Mouse (Mus musculus) gastrocnemius, postnatal 4 days (tissue): ENCODE results near the gene Tunar. TPM values are rescaled to one million over a fixed set of nuclear protein-coding genes. Genes with fewer than 3 reads are reported as not detected.
A peak's percentile ranks its signal among the peaks of the same experiment; 100 is the strongest.

Experiments used
- DNase-seq, 2 experiments: peaks; one replicate each; pipeline ENCODE4 v3.0.0; 2021 to 2022; ENCODE audit warnings: low spot score in 2 of 2, mixed read lengths in 2 of 2
- long read RNA-seq, 2 experiments: library from polyadenylated mRNA; stranded (forward); transcript quantifications; one replicate each; pipeline ENCODE4 v2.0.0; 2021
- total RNA-seq, 2 experiments: library from RNA; stranded (reverse); gene quantifications; 2 replicates each; pipeline ENCODE4 v1.2.3; 2021

Tunar gene
- total RNA-seq = not detected
- long read RNA-seq, experiment 1 = 0 reads
- long read RNA-seq, experiment 2 = 0 reads

- DNase-seq = no peak
Measured at GRCm38 (mm10) chr12:105333570-105333969, at the start of gene Tunar. TSS of gene Tunar (plus strand) at chr12:105333870.

DNA sequence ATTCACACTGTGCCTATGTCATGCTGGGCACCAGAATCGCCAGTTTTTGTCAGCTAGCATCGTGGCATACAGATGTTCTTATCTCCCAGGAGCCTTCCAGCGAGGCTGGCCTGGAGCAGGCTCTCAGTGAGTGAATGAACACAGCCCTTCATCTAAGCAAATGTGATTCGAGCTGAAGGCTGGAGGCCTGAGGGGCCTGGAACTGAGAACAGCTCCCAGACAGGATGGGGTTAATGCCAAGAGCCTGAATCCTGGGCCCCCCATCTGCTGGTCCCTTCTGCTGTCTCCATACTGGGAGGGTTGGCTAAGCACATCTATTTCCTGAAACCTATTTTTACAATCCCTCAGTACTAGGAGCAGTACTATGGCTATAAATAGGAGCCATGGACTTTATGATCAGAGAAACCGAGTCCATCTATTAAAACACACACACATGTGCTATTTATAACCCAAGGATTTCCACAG is 21.1 kb upstream of the Tunar start:
- DNase-seq = no peak

DNA sequence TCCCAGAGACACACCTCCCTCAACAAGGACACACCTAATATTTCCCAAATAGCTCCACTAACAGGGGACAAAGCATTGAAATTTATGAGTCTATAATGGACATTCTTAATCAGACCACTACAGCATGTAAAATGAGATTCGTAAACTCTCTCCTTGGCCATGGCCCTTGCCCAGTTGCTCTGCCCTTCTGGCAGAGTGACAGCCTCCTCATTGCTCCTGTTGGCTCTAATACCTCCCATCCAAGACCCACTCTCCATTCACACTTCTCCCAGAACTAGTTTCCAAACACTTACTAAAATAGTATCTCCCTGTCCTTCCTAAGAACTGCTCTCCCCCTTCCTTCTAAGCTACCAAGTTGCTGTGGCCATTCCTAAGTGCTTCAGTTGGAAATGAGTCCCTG is 19.3 kb upstream of the Tunar start:
- DNase-seq = no peak

DNA sequence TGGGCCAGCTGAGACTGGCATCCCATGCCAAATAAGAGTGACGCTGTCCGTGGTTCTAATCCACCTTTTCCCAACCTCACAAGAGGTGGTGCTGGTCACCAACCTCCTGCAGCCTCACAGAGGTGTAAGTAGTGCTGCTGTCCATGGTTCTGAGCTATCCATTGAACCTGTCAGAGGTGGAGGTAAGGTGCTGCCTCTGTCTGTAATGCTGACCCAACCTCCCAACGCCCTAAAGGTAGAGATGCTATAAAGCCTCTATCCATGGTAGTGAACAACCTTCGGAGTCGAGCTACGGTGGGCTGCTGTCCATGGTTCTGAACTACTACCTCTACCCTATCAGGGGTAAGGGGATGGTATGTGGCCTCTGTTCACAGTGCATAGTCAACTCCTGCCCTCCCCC is 11.5 kb upstream of the Tunar start:
- DNase-seq = peak in 1 of 2 experiments; percentile 29

GRCm38 (mm10) chr12:105327051-105327450 is 6.6 kb upstream of the Tunar start:
- no peak for DNase-seq

DNA sequence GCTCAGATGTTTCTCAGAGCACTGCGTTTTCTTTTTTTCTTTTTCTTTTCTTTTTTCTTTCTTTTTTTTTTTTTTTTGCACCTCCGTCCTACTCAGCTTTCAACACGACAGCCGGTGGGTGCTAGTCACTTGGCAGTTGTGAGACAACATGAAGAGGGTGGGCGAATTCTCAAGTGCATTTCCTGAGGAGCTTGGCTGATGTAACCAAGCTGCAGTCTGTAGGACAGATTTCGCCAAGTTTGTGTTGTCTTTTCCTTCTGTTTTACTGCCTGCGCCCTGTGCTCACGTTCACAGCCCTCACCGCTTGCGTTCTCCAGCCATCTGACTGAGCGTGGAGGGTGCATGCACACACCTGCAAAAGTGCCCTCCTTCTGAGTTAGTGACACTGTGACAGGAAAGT is 5.3 kb upstream of the Tunar start:
- no peak for DNase-seq

DNA sequence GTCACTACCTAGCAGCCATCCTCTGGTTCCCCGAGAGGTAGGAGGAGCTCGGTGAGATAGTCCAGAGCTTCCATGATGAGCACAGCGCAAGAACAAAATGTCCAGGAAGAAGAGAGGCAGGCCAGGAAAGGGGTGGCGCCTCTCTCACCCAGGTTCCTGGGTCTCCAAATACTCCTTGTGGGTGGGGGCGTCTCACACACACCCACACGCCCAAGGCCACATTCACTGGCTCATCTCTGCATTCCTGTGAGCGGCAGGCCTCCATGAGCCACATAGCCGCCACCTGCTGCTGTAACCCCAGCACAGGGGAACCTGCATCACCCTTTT is 2.4 kb downstream of the Tunar start:
- DNase-seq = no peak

DNA sequence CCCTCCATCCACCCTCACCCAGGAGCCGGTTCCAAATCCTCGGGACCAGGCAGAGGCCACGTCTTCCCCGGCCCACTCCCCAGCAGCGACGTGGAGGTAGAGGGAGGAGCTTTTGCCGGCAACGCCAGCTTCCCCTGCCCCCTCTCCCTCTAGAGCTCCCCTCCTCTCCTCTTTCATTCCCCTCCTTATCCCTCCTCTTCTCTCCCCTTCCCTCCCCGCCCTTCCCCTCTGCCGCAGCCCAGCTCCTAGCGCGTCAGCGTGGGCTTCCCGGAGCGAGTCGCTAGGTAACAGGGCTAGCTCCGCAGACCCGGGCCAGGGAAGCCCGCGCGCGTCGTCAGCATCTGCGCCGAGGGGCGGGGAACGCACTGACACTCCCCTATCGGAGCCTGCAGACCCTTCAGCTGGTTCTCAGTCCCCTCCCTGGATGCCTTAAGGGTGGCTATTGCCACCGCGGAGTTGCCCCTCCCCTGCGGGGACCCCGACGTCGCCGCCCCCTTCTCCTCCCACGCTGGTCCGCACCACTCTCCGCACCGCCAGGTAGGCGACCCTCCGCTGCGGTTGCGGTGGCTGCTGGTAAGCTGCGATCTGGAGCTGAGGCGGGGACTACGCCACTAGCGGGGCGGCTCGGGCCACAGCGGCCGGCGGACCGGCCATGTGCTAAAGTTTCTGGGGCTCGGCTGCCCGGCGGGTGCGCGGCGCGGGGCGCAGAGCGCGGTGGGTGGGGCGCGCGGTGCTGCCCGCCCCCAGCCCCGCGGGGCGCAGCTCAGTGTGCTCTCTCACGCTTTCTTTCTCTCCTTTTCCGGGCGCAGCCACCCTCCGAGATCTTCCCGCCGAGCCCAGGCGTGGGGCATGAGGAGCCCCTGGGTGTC is 3.0 kb downstream of the Tunar start:
- no peak for DNase-seq

- no peak for DNase-seq
Measured at GRCm38 (mm10) chr12:105337290-105338005, 3.8 kb downstream of the Tunar start.

DNA sequence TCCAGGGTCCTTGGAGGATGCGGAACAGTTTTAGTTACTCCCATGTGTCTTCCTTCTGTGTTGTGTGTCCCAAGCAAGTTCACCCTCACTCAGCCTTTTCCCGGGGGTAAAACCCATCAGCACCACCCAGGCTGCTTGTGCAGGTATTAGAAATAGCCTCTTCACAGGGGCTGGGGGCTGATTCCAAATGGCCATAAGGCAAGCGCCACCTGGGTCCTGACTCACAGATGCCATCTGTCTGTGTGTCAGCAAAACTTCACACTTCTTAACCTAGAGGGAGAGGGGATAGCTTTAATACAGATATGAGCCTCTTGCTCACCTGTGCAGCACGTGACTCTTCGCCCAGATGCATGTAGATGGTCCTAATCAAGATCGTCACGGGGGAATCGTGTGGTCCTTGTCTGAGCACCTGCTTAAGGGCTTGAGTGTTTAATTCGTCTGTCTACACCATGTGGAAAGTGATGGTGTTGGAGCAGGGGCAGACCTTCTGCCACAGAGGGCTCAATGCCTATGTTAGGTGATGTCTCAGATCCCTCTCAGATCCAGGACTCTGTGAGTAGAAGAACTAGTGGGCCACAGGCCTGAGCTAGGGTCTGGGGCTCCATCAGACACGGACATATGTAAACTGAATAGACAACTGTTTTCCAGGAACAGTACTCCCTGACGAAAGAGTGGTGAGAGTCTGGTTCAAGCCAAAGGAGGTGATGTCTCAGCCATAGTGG is 4.7 kb downstream of the Tunar start:
- DNase-seq = no peak

DNA sequence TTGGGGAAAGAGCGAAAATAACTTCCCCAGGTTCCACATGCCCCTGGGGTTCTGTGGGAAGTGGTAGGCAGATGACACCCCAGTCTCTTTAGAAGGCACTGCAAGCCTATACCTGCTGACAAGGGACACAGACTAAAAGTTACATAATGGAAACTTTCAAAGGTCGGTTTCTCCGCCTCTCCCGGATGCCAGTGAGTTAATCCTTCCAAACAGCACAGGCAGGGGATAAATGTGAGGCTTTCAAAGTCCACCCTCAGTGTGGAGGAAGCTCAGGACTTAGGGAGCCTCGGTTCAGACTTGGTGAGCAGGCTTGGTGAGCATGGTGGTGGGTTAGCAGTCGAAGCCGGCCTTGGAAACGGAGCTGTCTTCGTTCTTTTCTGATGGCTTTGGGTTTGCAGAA is 7.9 kb downstream of the Tunar start:
- no peak for DNase-seq

DNA sequence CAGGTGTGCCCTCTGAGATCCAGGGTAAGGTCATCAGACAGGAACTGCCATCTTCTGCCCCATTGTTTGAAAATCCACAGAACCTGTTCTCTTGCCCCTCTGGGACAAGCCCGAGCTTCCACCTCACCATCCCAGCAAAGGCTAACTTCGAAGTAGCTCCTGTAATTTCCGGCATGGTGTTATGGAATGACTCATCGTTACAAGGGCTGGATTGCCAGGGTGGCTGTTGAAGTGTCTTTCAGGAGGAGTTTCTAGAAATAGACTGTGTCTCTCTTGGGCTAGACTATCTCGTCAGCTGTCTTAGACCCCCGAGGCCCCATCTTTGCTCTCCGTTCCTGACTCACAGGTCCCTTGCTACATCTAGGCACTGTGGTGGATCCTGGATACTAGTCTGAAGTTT is 10.8 kb downstream of the Tunar start:
- no peak for DNase-seq

DNA sequence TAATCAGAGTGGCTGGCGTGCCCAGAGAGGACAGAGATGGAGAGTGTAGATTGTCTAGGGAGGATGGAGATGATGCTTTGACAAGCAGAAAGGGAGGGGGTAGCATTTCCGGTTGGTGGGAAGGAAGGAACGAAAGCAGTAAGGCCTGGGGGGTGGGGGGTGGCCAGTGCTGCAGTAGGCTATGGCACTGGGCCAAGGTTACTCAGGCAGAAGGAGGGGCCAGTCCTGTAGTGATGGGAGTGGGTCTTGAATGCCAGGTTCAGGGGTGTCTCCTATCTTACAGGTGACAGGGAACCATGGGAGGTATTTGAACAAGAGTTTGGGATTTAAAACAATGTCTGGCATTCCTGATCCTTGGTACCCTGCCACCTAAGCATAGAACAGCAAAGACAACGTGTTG is 13.2 kb downstream of the Tunar start:
- DNase-seq = no peak

DNA sequence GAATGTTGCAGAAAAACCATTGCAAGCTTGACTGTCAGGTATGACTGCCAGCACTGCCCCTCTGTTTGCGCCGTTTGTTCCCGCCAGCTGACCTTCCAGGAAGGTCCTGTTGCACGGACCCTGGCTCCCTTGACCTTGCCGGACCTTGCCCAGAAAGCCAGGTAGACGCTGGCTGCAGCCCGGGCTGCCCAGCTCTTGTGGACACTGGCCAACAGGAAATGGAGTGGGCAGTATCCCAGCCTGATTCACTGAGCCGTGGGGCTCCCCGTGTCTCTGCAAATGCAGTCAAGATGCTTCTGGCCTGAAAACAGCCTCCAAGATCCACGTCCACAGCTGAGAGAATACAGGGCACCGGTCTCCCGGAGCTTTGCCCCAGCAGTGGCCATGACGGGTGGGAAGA is 13.6 kb downstream of the Tunar start:
- no peak for DNase-seq

GRCm38 (mm10) chr12:105354266-105354665 is 20.6 kb downstream of the Tunar start:
- peak in 1 of 2 experiments; percentile 26 for DNase-seq

DNA sequence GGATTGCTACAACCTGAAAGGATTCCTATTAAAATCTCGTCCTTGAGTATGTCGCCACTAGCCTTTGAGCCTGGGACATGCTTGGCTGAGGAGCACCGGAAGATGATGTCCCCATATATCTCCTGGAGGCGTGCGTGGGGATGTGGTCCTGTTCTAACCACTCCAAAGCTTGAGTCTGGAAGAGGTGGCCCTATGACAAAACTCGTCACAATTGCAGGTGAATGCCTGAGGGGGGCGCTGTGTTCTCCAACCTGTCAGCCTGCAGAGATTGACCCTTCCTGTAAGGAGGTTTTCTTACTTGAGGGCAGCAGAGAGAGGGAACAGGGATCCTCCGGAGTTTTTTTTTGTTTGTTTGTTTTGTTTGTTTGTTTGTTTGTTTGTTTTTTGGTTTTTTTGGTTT is 21.1 kb downstream of the Tunar start:
- no peak for DNase-seq

DNA sequence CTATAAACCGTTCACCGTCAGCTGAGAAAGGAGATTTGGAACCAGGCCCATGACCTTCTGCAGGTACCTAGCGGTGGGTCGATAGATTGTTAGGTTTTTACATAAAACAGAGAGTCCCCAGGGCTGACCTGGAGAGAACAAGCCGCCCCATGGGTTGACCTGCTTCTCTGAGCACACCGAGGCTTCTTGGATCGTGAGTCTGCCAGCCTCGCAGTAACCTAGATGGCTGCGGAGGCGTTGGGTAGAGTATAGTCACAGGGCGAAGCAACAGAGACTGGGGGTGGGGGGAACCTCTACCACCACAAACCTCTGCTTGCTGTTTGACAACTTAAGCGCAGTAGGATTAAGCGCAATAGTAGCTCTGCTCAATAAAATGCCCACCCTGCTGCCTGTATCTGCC is 23.1 kb downstream of the Tunar start:
- no peak for DNase-seq

DNA sequence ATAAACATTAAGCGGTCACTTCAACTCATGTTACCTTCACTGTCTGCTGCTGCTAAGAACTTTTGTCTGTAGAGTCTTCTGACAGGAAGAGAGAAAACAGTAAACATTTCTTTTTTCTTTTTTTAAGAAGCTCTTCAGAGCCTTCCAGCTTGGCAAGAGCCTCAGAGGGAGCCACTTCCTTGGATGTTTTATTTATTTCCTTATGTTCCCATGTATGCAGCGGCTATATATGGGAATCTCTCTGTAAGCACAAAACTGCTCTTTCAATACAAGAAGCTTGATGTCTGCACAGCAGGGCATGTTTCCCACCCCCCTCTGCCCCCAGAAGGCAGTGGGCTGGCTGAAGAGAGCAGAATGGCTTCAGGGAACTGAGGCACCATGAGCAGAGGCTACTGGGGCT is 30.0 kb downstream of the Tunar start:
- no peak for DNase-seq

DNA sequence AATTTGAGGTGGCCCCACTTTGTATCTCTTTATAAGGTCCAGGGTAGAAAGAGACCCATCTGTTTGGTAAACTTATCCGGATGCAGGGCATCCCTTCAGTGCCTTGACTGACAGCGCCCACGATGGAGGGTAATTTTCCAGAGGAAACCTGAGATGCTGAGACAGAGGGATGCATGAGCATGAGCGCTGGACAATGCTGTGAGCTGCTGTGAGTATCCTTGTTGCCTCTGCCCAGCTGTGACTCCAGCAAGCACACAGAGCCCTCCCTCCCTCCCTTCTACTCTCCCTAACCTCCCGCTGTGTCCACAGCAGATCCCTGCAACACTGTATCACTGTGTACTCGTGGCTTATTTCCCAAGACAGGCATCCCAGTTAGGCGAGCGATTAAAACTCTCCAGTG is 40.9 kb downstream of the Tunar start:
- no peak for DNase-seq

DNA sequence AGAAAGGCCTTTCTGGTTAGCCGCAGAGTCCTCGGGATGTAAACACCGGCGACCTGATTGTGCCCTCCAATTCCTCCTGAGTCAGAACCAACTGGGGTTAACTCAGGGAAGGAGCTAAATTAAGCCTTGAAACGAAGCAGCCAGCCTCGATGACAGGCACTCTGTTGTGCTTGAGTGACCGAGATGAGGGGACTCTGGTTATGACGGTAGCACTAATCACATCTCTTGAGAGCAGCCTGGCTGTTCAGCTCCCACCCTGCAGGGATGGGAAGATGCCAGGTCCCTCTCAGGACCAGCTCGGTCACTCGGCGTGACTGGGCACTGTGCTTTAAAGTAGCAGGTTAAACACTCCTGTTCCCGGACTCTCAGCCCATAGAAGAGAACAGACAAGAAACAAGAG is 43.3 kb downstream of the Tunar start:
- DNase-seq = no peak

- no peak for DNase-seq
Measured at GRCm38 (mm10) chr12:105382733-105383132, 49.1 kb downstream of the Tunar start.

GRCm38 (mm10) chr12:105394671-105395070 is 61.0 kb downstream of the Tunar start:
- no peak for DNase-seq
